Comparison of ENCODE assay signal across 8 mouse cellular contexts in the genomic region with DNA sequence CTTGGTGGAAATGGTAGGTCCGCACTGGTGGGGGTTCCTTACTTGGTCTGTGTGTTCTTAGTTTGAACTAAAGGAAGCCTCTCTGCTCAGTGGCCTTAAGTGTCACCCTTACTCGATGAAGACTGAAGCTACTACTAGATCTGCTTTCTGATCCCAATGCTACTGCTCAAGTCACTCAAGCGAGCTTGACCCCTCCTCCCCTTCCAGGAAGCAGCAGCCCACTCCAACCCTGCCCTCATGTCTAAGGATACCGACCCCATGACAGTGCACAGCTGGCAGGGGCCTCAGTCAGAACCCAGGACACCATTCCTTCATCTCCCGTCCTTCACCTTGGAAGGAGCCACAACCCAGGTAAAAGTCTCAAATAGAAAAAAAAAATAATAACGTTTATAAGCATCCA. TPM values are rescaled to one million over a fixed set of nuclear protein-coding genes. Genes with fewer than 3 reads are reported as not detected.
A peak's percentile ranks its signal among the peaks of the same experiment; 100 is the strongest.
DNase-seq lines count a peak whose midpoint lies in the region; ATAC-seq and TF ChIP-seq lines count a peak whose summit lies in the region.

Cep170b (plus strand) TSS at position 240 of the 400 bp plus-strand sequence.

- no peaks in the 10 kb centered on the region; the same call in 1 of the 2 replicates for H3K36me3 ChIP-seq in embryonic facial prominence, embryonic 10.5 days (replicated peaks)
- no peaks in the 10 kb centered on the region for H3K36me3 ChIP-seq in hindbrain, embryonic 12.5 days
- H3K36me3 ChIP-seq in small intestine, adult 2 months (ENCODE audit: control insufficient read depth, insufficient read depth, low read length) = peaks cover 18% of the 10 kb centered on the region

- no peak for TF ChIP-seq CTCF in small intestine, adult 2 months (IDR thresholded peaks at IDR 0.05; ENCODE audit: extremely low read depth, insufficient read length, insufficient replicate concordance, low read depth, low read length)

- no peak for ATAC-seq in hindbrain, embryonic 12.5 days (ENCODE audit: low FRiP score)
- no peak for ATAC-seq in cerebellum, adult (ENCODE audit: insufficient number of reproducible peaks, low FRiP score, low TSS enrichment)

- no peak for TF ChIP-seq POLR2A in small intestine, adult 2 months (IDR thresholded peaks at IDR 0.05; ENCODE audit: low read depth, low read length)

- H3K4me3 ChIP-seq in embryonic facial prominence, embryonic 10.5 days = peak within 1 kb of the TSS; percentile 93
- peak within 1 kb of the TSS; percentile 91; the same call in 1 of the 2 replicates for H3K4me3 ChIP-seq in hindbrain, embryonic 12.5 days
- H3K4me3 ChIP-seq in small intestine, adult 2 months (ENCODE audit: low read depth, low read length) = peak within 1 kb of the TSS; percentile 86

- intact Hi-C loops in left cerebral cortex, postnatal 36 days (cut with DNase I) = no loop called here

- no peaks in the 10 kb centered on the region for H3K9me3 ChIP-seq in embryonic facial prominence, embryonic 10.5 days
- H3K9me3 ChIP-seq in hindbrain, embryonic 12.5 days (replicated peaks) = no peaks in the 10 kb centered on the region

- H3K27me3 ChIP-seq in embryonic facial prominence, embryonic 10.5 days (replicated peaks; ENCODE audit: low read depth, poor library complexity, severe bottlenecking) = peaks cover 62% of the 10 kb centered on the region
- peaks cover 42% of the 10 kb centered on the region for H3K27me3 ChIP-seq in hindbrain, embryonic 12.5 days
- H3K27me3 ChIP-seq in small intestine, adult 2 months (ENCODE audit: control insufficient read depth, insufficient read depth, low read length) = no peaks in the 10 kb centered on the region

- DNase-seq in layer of hippocampus, adult 8-10 months (ENCODE audit: low spot score in 2 of 2) = no peak
- DNase-seq in layer of hippocampus, adult 9-11 months = no peak
- no peak for DNase-seq in embryonic facial prominence, embryonic 10.5 days (ENCODE audit: low spot score)
- DNase-seq in left cerebral cortex, postnatal 36 days (ENCODE audit: low spot score in 2 of 2) = no peak
- no peak for DNase-seq in ovary, adult 18-20 months (ENCODE audit: low spot score)

- 72% methylated on average over 6 of the region's 6 CpGs for WGBS in embryonic facial prominence, embryonic 10.5 days
- 69% methylated on average over 6 of the region's 6 CpGs for WGBS in hindbrain, embryonic 12.5 days
- WGBS in small intestine, adult 2 months = 33% methylated on average over 6 of the region's 6 CpGs

- peak within 1 kb of the TSS; percentile 99 for H3K4me2 ChIP-seq in hindbrain, embryonic 12.5 days (replicated peaks)

- peaks cover 46% of the 10 kb centered on the region for H3K4me1 ChIP-seq in embryonic facial prominence, embryonic 10.5 days
- H3K4me1 ChIP-seq in hindbrain, embryonic 12.5 days = peaks cover 20% of the 10 kb centered on the region
- H3K4me1 ChIP-seq in small intestine, adult 2 months (ENCODE audit: control insufficient read depth, insufficient read depth, insufficient read length, low read length) = peaks cover 15% of the 10 kb centered on the region

- peak within 1 kb of the TSS; percentile 78 for H3K27ac ChIP-seq in embryonic facial prominence, embryonic 10.5 days (replicated peaks)
- H3K27ac ChIP-seq in hindbrain, embryonic 12.5 days = no peak within 1 kb of the TSS; the same call in 1 of the 2 replicates
- H3K27ac ChIP-seq in small intestine, adult 2 months (ENCODE audit: insufficient read depth, low read depth, low read length) = peak within 1 kb of the TSS; percentile 98

- H3K9ac ChIP-seq in hindbrain, embryonic 12.5 days = no peak within 1 kb of the TSS; the same call in 1 of the 2 replicates

RNA-seq across cellular contexts. Expression of gene Cep170b, which starts in this region (rescaled TPM):
- total RNA-seq in layer of hippocampus, adult 8-10 months (2022) = 100 to 1,000 TPM; 190 to 216 (median 203) TPM
- 9.7 and 10.6 TPM in 2 replicates for polyA plus RNA-seq in embryonic facial prominence, embryonic 10.5 days (2016; fragmentation: Nextera tagmentation; extraction: Ambion mirVana)
- 28.3 and 28.5 TPM in 2 replicates for polyA plus RNA-seq in hindbrain, embryonic 12.5 days (2016; fragmentation: Nextera tagmentation; extraction: Ambion mirVana)
- total RNA-seq in left cerebral cortex, postnatal 36 days (2021) = 100 to 1,000 TPM; 258 to 267 TPM
- polyA plus RNA-seq in small intestine, adult 2 months (2012; rRNA removed) = 59.3 and 99.3 TPM in 2 replicates
